Mouse (Mus musculus) liver, adult 2 months (tissue): Measurements from ENCODE around the gene Dmbt1. TPM values are rescaled to one million over a fixed set of nuclear protein-coding genes. Genes with fewer than 3 reads are reported as not detected.

Experiments used
- DNase-seq: peaks from one replicate; pipeline ENCODE4 v3.0.0-alpha.2; 2011; ENCODE audit warnings: low read depth, low spot score; ENCODE audit errors: extremely low read depth
- H3K27ac ChIP-seq: fragments of 200-500 bp; replicated peaks from 2 replicates; pipeline ENCODE4 v1.5.1; 2012; ENCODE audit warnings: low read depth, mild to moderate bottlenecking, control low read depth, inconsistent platforms, low read length; ENCODE audit not compliant: insufficient read depth
- H3K27me3 ChIP-seq: fragments of 200-500 bp; 2 replicates; pipeline ENCODE4 v1.6.1; 2012; ENCODE audit warnings: mild to moderate bottlenecking, moderate library complexity, low read length, inconsistent platforms; ENCODE audit not compliant: control insufficient read depth, insufficient read depth
- H3K36me3 ChIP-seq: fragments of 200-500 bp; 2 replicates; pipeline ENCODE4 v1.6.1; 2012; ENCODE audit warnings: low read length, inconsistent platforms; ENCODE audit not compliant: control insufficient read depth, insufficient read depth
- H3K4me1 ChIP-seq: fragments of 200-500 bp; 2 replicates; pipeline ENCODE4 v1.6.1; 2011; ENCODE audit warnings: low read length; ENCODE audit not compliant: control insufficient read depth, insufficient read depth
- H3K4me3 ChIP-seq: fragments of 200-500 bp; 2 replicates; pipeline ENCODE4 v1.5.1; 2011; ENCODE audit warnings: low read depth, mild to moderate bottlenecking, control low read depth, low read length, moderate library complexity; ENCODE audit not compliant: insufficient read depth
- H3K79me2 ChIP-seq: fragments of 200-500 bp; 2 replicates; pipeline ENCODE4 v1.6.1; 2012; ENCODE audit warnings: inconsistent platforms, mild to moderate bottlenecking, low read length, moderate library complexity; ENCODE audit not compliant: control insufficient read depth, insufficient read depth
- H3K9ac ChIP-seq: fragments of 200-500 bp; 2 replicates; pipeline ENCODE4 v1.6.1; 2012; ENCODE audit warnings: low read depth, mild to moderate bottlenecking, control low read depth, inconsistent platforms, low read length
- CTCF ChIP-seq: fragments of 200-500 bp; IDR thresholded peaks from 2 replicates; pipeline ENCODE4 v1.5.1; 2011; ENCODE audit warnings: low read depth, low read length, control low read depth
- POLR2A ChIP-seq: fragments of 200-500 bp; IDR thresholded peaks from 2 replicates; pipeline ENCODE4 v1.6.1; 2011; ENCODE audit warnings: low read length, control low read depth; ENCODE audit not compliant: insufficient read depth; ENCODE audit errors: extremely low read depth
- WGBS: fragments of 180-500 bp; shearing (Covaris S2); methylation state at CpG from one replicate; pipeline ENCODE4 v1.1.7; 2018; 5-methylcytosine and 5-hydroxymethylcytosine counted together
- polyA plus RNA-seq: library from polyadenylated mRNA; depleted of rRNA; stranded (reverse); fragments of >200 nt; gene quantifications from 2 replicates; pipeline ENCODE4 v1.2.3, GENCODE M21; 2012
- total RNA-seq: library from RNA; depleted of rRNA; stranded (reverse); fragments of >200 nt; gene quantifications from 2 replicates; pipeline ENCODE4 v1.2.3, GENCODE M21; 2014

Gene Dmbt1
- total and polyA plus RNA-seq, 2 experiments = 0.35 to 32.1 TPM

GRCm38 (mm10) chr7:131130021-131130420 is 98.2 kb downstream of the Dmbt1 start:
- no peak overlapping the region for H3K4me3 ChIP-seq
- no peaks in the 10 kb centered on the region for H3K79me2 ChIP-seq
- no peaks in the 10 kb centered on the region for H3K36me3 ChIP-seq
- no peak for DNase-seq
- no peak overlapping the region for H3K9ac ChIP-seq
- TF ChIP-seq POLR2A (no peak), CTCF (no peak)
- no peaks in the 10 kb centered on the region for H3K27me3 ChIP-seq
- no peaks in the 10 kb centered on the region for H3K4me1 ChIP-seq
- no peak overlapping the region for H3K27ac ChIP-seq
- 75% methylated on average over 12 of the region's 12 CpGs for WGBS

GRCm38 (mm10) chr7:131133181-131133580 is 101.3 kb downstream of the Dmbt1 start:
- Histone ChIP-seq H3K9ac (no peak overlapping the region), H3K79me2 (no peaks in the 10 kb centered on the region), H3K4me1 (no peaks in the 10 kb centered on the region), H3K27me3 (no peaks in the 10 kb centered on the region; the same call in 1 of the 2 replicates), H3K4me3 (no peak overlapping the region), H3K36me3 (no peaks in the 10 kb centered on the region), H3K27ac (no peak overlapping the region)
- 71% methylated on average over 3 of the region's 3 CpGs for WGBS
- TF ChIP-seq CTCF = no peak
- no peak for TF ChIP-seq POLR2A
- DNase-seq = no peak

GRCm38 (mm10) chr7:131146214-131146613 is 114.4 kb downstream of the Dmbt1 start, which contains the start of gene 4933402N03Rik:
4933402N03Rik (minus strand) TSS chr7:131146314.
- H3K27ac ChIP-seq = no peak within 1 kb of the TSS
- H3K27me3 ChIP-seq = no peaks in the 10 kb centered on the region
- 89% methylated on average over 2 of the region's 2 CpGs for WGBS
- no peaks in the 10 kb centered on the region for H3K4me1 ChIP-seq
- no peaks in the 10 kb centered on the region for H3K79me2 ChIP-seq
- H3K9ac ChIP-seq = no peak within 1 kb of the TSS
- no peak within 1 kb of the TSS for H3K4me3 ChIP-seq
- no peaks in the 10 kb centered on the region for H3K36me3 ChIP-seq
- DNase-seq = no peak
- no peak for TF ChIP-seq CTCF
- TF ChIP-seq POLR2A = no peak

- no peak overlapping the region for H3K4me3 ChIP-seq
- 78% methylated on average over 3 of the region's 3 CpGs for WGBS
Observed at GRCm38 (mm10) chr7:131150179-131150578, 118.3 kb downstream of the Dmbt1 start.

GRCm38 (mm10) chr7:131153044-131153443 is 121.2 kb downstream of the Dmbt1 start:
- no peaks in the 10 kb centered on the region for H3K4me1 ChIP-seq
- no peaks in the 10 kb centered on the region for H3K36me3 ChIP-seq
- whole genome bisulfite sequencing = 63% methylated on average over 5 of the region's 5 CpGs
- H3K4me3 ChIP-seq = no peak overlapping the region
- H3K27ac ChIP-seq = no peak overlapping the region
- no peaks in the 10 kb centered on the region for H3K27me3 ChIP-seq
- no peak overlapping the region for H3K9ac ChIP-seq
- H3K79me2 ChIP-seq = no peaks in the 10 kb centered on the region; the same call in 1 of the 2 replicates
- no peak for DNase-seq
- TF ChIP-seq CTCF = no peak
- TF ChIP-seq POLR2A = no peak

More at GRCm38 (mm10) chr7:131150179-131150578, 118.3 kb downstream of the Dmbt1 start:
- DNase-seq = no peak
- Histone ChIP-seq H3K9ac (no peak overlapping the region), H3K79me2 (no peaks in the 10 kb centered on the region; the same call in 1 of the 2 replicates), H3K4me1 (no peaks in the 10 kb centered on the region), H3K27ac (no peak overlapping the region), H3K27me3 (no peaks in the 10 kb centered on the region), H3K36me3 (no peaks in the 10 kb centered on the region)
- TF ChIP-seq CTCF = no peak
- TF ChIP-seq POLR2A = no peak

- H3K9ac ChIP-seq = no peak overlapping the region
Observed at GRCm38 (mm10) chr7:131162251-131162650, 130.4 kb downstream of the Dmbt1 start.

More at GRCm38 (mm10) chr7:131162251-131162650, 130.4 kb downstream of the Dmbt1 start:
- WGBS = 57% methylated on average over 7 of the region's 7 CpGs
- H3K79me2 ChIP-seq = no peaks in the 10 kb centered on the region
- H3K27me3 ChIP-seq = no peaks in the 10 kb centered on the region
- no peak for DNase-seq
- H3K27ac ChIP-seq = no peak overlapping the region
- H3K4me1 ChIP-seq = no peaks in the 10 kb centered on the region
- TF ChIP-seq POLR2A = no peak
- TF ChIP-seq CTCF = no peak
- no peaks in the 10 kb centered on the region for H3K36me3 ChIP-seq
- H3K4me3 ChIP-seq = no peak overlapping the region
